Mouse (Mus musculus) liver, postnatal 0 days (tissue): Measurements from ENCODE around the gene Frmd5.

Experiments used
- CTCF ChIP-seq: sonication (generic); IDR thresholded peaks from 2 replicates; pipeline ENCODE4 v1.5.1; 2016; ENCODE audit warnings: antibody characterized with exemption, low read depth
- EP300 ChIP-seq: IDR thresholded peaks from 2 replicates; pipeline ENCODE4 v1.6.1; 2016; ENCODE audit warnings: antibody characterized with exemption, low read depth, mild to moderate bottlenecking

- TF ChIP-seq EP300 (no peak), CTCF (no peak)
These were observed 34.6 kb upstream of the Frmd5 start for GRCm38 (mm10) chr2:121841453-121841852.
